Mouse (Mus musculus) neutrophil, adult 59 days (primary cell): ENCODE results near the gene Tm7sf3. TPM values are rescaled to one million over a fixed set of nuclear protein-coding genes. Genes with fewer than 3 reads are reported as not detected.

ENCODE experiments used
- total RNA-seq, 2 experiments: library from RNA; stranded (reverse); gene quantifications; 1 replicate in 1 of 2; 2 replicates in 1 of 2; pipeline ENCODE4 v1.2.4; 2023

Tm7sf3 gene
- 10 to 100 TPM; 22.5 to 23.5 TPM for total RNA-seq

DNA sequence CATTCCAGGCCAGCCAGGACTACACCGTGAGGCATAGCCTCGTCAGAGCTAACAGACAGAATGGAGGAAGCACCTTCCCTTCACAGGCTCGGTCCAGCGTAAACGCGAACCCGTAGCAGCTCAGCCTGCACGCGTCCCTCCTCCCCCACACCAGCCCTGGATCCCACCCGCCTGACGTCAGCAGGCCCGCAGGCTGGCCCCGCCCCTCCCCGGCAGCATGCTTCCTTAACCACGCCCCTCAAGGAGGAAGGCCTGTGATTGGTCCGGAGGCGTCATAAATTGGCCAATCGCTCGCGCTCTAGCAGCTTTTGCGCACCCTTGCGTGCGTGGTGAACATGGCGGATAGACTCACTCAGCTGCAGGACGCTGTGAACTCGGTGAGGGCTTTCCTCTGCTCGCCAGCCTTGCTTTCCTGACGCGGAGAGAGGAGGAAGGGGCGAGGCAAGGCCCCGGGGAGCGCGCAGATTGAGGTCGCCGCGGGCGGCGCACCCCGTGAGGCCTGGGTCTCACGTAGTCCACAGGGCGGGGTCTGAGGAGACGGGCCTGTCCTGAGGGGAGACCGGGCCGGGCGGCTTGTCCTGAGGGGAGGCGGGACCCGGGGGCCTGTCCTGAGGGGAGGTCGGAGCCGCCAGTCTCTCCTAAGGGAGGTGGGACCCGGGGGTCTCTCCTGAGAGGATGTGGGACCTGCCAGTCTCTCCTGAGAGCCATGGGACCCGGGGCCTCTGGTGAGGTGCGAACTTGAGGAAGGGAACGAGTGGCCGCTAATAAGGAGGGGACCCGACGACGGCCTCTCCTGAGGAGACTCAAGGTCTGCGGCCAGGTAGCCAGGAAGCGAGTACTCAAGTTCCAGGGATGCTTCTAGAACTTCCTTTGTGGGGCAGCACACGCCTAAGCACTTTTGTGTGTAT lies at the start of gene Tm7sf3, which contains the start of gene Med21:
Gene Tm7sf3, minus strand, starts transcription at position 549 of the 908 bp plus-strand sequence.
Gene Med21, plus strand, starts transcription at position 272 of the 908 bp plus-strand sequence.

DNA sequence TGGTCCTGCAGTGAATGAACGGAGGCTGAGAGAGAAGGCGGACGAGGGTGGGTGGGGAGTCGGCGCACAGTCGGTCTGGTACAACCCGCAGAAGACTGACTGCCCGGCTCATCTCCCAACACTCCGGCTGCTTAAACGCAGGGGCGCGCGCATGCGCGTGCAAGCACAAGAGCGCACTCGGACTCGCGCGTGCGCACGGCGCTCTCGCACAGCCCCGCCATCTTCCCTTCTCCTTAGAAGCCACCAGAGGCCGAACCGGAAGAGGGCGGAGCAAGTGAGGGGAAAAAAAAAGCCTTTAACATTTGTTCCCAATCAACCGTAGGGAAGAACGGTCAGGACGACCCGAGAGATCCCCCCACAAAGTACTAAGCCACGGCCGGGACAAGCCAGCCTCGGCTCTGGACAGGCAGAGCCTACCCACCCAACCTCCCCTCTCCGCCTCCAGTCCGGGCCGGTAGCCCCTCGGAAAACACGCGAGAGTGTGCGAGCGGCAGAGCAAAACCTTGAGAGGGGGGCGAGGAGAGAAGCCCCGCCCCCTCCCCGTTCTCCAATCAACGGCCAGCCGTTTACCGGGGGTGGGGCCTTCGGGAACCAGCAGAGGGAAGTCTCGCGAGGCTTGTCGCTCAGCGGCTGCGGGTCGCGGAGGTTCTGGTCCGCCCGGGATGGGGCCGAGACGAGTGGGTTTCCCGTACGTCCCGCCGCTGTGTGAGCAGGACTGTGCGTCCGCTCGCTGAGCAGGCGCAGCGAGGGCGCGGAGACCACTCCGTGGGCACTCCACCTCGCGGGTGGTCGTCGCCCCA lies 65.1 kb downstream of the Tm7sf3 start, which contains the start of gene Ints13:
Gene Ints13, minus strand, starts transcription at position 526 of the 800 bp plus-strand sequence.

DNA sequence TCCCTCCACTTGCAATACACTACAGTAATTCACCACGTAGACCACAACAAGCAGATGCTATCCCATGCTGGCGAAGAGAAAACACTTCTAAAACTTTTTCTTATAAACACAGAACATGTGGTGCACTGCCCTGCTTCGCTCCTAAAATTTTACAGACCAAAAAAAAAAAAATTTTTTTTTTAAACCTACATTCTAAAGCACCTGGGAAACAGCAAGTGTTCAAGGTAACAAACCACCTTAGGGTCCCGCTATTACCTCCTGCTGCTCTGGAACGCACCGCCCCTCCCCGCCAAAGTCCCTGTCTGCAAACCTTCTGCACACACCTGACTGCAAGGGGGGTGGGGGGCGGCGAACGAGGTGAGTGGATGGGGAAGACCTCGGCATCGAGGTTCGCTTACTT lies 65.7 kb downstream of the Tm7sf3 start, which contains the start of gene Fgfr1op2:
Gene Fgfr1op2, plus strand, starts transcription at position 301 of the 400 bp plus-strand sequence.

Other genes with a start within 250 kb of the Tm7sf3 start
- 10 to 100 TPM; 64.7 to 68.4 TPM for gene Itpr2, start 140.6 kb downstream of the Tm7sf3 start, total RNA-seq
- gene Fgfr1op2, start 65.6 kb downstream of the Tm7sf3 start, total RNA-seq: 10 to 100 TPM; 80.6 to 87.1 TPM
- gene Ints13, start 65.0 kb downstream of the Tm7sf3 start, total RNA-seq: 10 to 100 TPM; 41.4 to 42.9 TPM
- gene Med21, start 277 bp downstream of the Tm7sf3 start, total RNA-seq: 10 to 100 TPM; 34.0 to 43.2 TPM
- gene Stk38l, start 82.2 kb upstream of the Tm7sf3 start, total RNA-seq: 10 to 100 TPM in 1 of 2 experiments, 1 to 10 TPM in 1; 7.5 to 10.1 TPM
- under 1 TPM in 1 of 2 experiments, not detected in 1; 0.47 TPM for gene Arntl2, start 153.2 kb upstream of the Tm7sf3 start, total RNA-seq
- not detected for gene Smco2, start 207.3 kb upstream of the Tm7sf3 start, total RNA-seq
- 1 to 10 TPM; 3.4 to 5.8 TPM for gene Ppfibp1, start 245.7 kb upstream of the Tm7sf3 start, total RNA-seq